Comparison of ENCODE assay signal across 9 mouse cellular contexts in the genomic region with DNA sequence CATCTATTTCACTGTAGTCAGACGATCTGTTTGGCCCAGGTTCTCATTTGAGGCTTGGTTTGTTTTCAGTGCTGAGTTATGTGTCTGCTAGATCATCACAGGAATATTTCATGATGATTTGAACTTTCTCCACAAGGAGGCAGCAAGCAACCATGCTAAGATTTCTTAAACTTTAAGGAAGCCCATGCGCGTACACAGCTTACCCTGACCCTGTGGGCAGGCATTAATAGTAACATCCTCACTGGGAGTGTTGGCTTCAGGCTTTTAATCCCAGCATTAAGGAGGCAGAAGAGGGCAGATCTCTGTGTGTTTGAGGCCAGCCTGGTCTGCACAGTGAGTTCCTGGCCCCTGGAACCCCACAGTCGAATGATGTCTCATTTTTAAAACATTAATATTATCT. TPM values are rescaled to one million over a fixed set of nuclear protein-coding genes. Genes with fewer than 3 reads are reported as not detected.
DNase-seq lines count a peak whose midpoint lies in the region; ATAC-seq and TF ChIP-seq lines count a peak whose summit lies in the region.
"Had no signal": no experiment of that assay in that cellular context is flagged by ENCODE, and none has a peak within 500 bp of the region (broad histone marks: within the 10 kb centered on the region; RNA-seq: fewer than 3 reads in every experiment).

No protein-coding gene starts in this region.

- H3K9ac ChIP-seq in heart, embryonic 13.5 days, result peak overlapping the region; percentile 62
- no peak overlapping the region for H3K9ac ChIP-seq in midbrain, postnatal 0 days (replicated peaks; ENCODE audit: low read length, poor library complexity, severe bottlenecking)
- H3K9ac ChIP-seq: midbrain, embryonic 12.5 days had no signal

- DNase-seq in left cerebral cortex, adult 18-20 months (ENCODE audit: low spot score in 2 of 2), result peak; percentile 46 to 47
- DNase-seq in left cerebral cortex, adult 8-10 months (ENCODE audit: low spot score in 2 of 2), result no peak
- DNase-seq in left cerebral cortex, postnatal 25 days (ENCODE audit: low spot score in 2 of 2), result peak; percentile 64 to 77
- DNase-seq in midbrain, postnatal 0 days (ENCODE audit: low spot score), result peak; percentile 84
- no peak for DNase-seq in Muller cell, postnatal 12 days (ENCODE audit: inconsistent ontology term)

- 13% methylated on average over 4 of the region's 4 CpGs for WGBS in heart, embryonic 13.5 days
- 32% methylated on average over 4 of the region's 4 CpGs for WGBS in midbrain, postnatal 0 days

- H3K27ac ChIP-seq in bone marrow macrophage, adult 2 months (ENCODE audit: insufficient read depth, low read depth, low read length), result 0 out of 2 replicates have a peak overlapping the region, but pooled peaks have one; percentile 2
- H3K27ac ChIP-seq in heart, embryonic 13.5 days (replicated peaks), result peak overlapping the region; percentile 94
- H3K27ac ChIP-seq in midbrain, postnatal 0 days (ENCODE audit: low read depth, low read length), result no peak overlapping the region
- H3K27ac ChIP-seq: midbrain, embryonic 12.5 days had no signal

- H3K4me2 ChIP-seq in heart, embryonic 13.5 days, result peak overlapping the region; percentile 30
- no peak overlapping the region for H3K4me2 ChIP-seq in midbrain, postnatal 0 days (ENCODE audit: low read depth, low read length, poor library complexity, severe bottlenecking)
- H3K4me2 ChIP-seq: midbrain, embryonic 12.5 days had no signal

- no peak for TF ChIP-seq POLR2A in bone marrow macrophage, adult 2 months (IDR thresholded peaks at IDR 0.05; ENCODE audit: borderline replicate concordance, low read depth, low read length)

- H3K27me3 ChIP-seq in E14TG2a.4 (ENCODE audit: insufficient read depth, low read length), result no peaks in the 10 kb centered on the region
- no peaks in the 10 kb centered on the region for H3K27me3 ChIP-seq in heart, embryonic 13.5 days (replicated peaks)
- H3K27me3 ChIP-seq in midbrain, postnatal 0 days (ENCODE audit: insufficient read depth, low read length), result no peaks in the 10 kb centered on the region

- peaks cover 28% of the 10 kb centered on the region for H3K4me1 ChIP-seq in E14TG2a.4 (replicated peaks; ENCODE audit: low read depth, low read length)
- H3K4me1 ChIP-seq in bone marrow macrophage, adult 2 months (ENCODE audit: control insufficient read depth, insufficient read depth, low read length), result peaks cover 40% of the 10 kb centered on the region
- peaks cover 39% of the 10 kb centered on the region for H3K4me1 ChIP-seq in heart, embryonic 13.5 days
- no peaks in the 10 kb centered on the region for H3K4me1 ChIP-seq in midbrain, postnatal 0 days (ENCODE audit: insufficient read depth, low read length)

- ATAC-seq in heart, embryonic 13.5 days (ENCODE audit: extremely low read depth, insufficient number of reproducible peaks, low FRiP score, low TSS enrichment), result peak; percentile 45; the same call in 1 of the 2 replicates
- ATAC-seq in midbrain, postnatal 0 days (ENCODE audit: low FRiP score), result 0 out of 2 replicates have a peak, but pooled peaks have one; percentile 31

- no peaks in the 10 kb centered on the region for H3K36me3 ChIP-seq in E14TG2a.4 (ENCODE audit: insufficient read depth, low read length)
- H3K36me3 ChIP-seq in heart, embryonic 13.5 days, result peaks cover 2% of the 10 kb centered on the region
- no peaks in the 10 kb centered on the region for H3K36me3 ChIP-seq in midbrain, postnatal 0 days (ENCODE audit: insufficient read depth, low read length)

- TF ChIP-seq CTCF in E14TG2a.4 (conservative IDR thresholded peaks at IDR 0.05; ENCODE audit: low read length), result peak; percentile 39
- no peak for TF ChIP-seq CTCF in bone marrow macrophage, adult 2 months (IDR thresholded peaks at IDR 0.05; ENCODE audit: low read depth, low read length)
- peak; percentile 90 for TF ChIP-seq CTCF in midbrain, postnatal 0 days (IDR thresholded peaks at IDR 0.05)

- no peaks in the 10 kb centered on the region for H3K9me3 ChIP-seq in E14TG2a.4 (ENCODE audit: low read length)
- H3K9me3 ChIP-seq in heart, embryonic 13.5 days, result no peaks in the 10 kb centered on the region
- no peaks in the 10 kb centered on the region for H3K9me3 ChIP-seq in midbrain, postnatal 0 days (ENCODE audit: low read length)
- H3K9me3 ChIP-seq: midbrain, embryonic 12.5 days had no signal

- no peak overlapping the region for H3K4me3 ChIP-seq in E14TG2a.4 (replicated peaks; ENCODE audit: low read length)
- no peak overlapping the region for H3K4me3 ChIP-seq in bone marrow macrophage, adult 2 months (ENCODE audit: insufficient read depth, low read length)
- no peak overlapping the region for H3K4me3 ChIP-seq in heart, embryonic 13.5 days
- H3K4me3 ChIP-seq in midbrain, postnatal 0 days (ENCODE audit: low read depth, low read length), result no peak overlapping the region
- H3K4me3 ChIP-seq: midbrain, embryonic 12.5 days had no signal

- intact Hi-C loops in left cerebral cortex, postnatal 25 days (cut with DNase I), result loop anchor here (1.0 kb wide), 1 partner anchor 105 kb away; no protein-coding TSS in a partner anchor

RNA-seq across cellular contexts. Expression of gene Hint1, which starts 13.3 kb away (rescaled TPM):
- total RNA-seq in left cerebral cortex, adult 18-20 months (2021), result 100 to 1,000 TPM; 262 to 270 TPM
- 100 to 1,000 TPM; 204 to 277 (median 234) TPM for total RNA-seq in left cerebral cortex, adult 8-10 months (2022)
- 324 and 359 TPM in 2 replicates for polyA plus RNA-seq in bone marrow macrophage, adult 2 months (2012; ENCODE audit: insufficient read depth, insufficient read length, missing spikeins)
- polyA plus RNA-seq in heart, embryonic 13.5 days (2015; fragmentation: Nextera tagmentation; extraction: Ambion mirVana), result 637 and 710 TPM in 2 replicates
- total RNA-seq in left cerebral cortex, postnatal 25 days (2021), result 100 to 1,000 TPM; 236 to 265 TPM
- 475 and 586 TPM in 2 replicates for total RNA-seq in midbrain, postnatal 0 days (2014; rRNA removed)
- 1,006 and 1,130 TPM in 2 replicates for polyA plus RNA-seq in midbrain, postnatal 0 days (2015; fragmentation: Nextera tagmentation; extraction: Ambion mirVana)

RNA-seq across cellular contexts. Expression of gene Lyrm7, which starts 18.7 kb away (rescaled TPM):
- 10 to 100 TPM; 30.1 to 31.1 TPM for total RNA-seq in left cerebral cortex, adult 18-20 months (2021)
- total RNA-seq in left cerebral cortex, adult 8-10 months (2022), result 10 to 100 TPM; 23.4 to 37.9 (median 27.9) TPM
- 0.67 and 1.7 TPM in 2 replicates for polyA plus RNA-seq in bone marrow macrophage, adult 2 months (2012; ENCODE audit: insufficient read depth, insufficient read length, missing spikeins)
- polyA plus RNA-seq in heart, embryonic 13.5 days (2015; fragmentation: Nextera tagmentation; extraction: Ambion mirVana), result 12.2 and 17.2 TPM in 2 replicates
- 10 to 100 TPM; 26.2 to 27.2 TPM for total RNA-seq in left cerebral cortex, postnatal 25 days (2021)
- total RNA-seq in midbrain, postnatal 0 days (2014; rRNA removed), result 3.2 and 5.2 TPM in 2 replicates
- polyA plus RNA-seq in midbrain, postnatal 0 days (2015; fragmentation: Nextera tagmentation; extraction: Ambion mirVana), result 7.9 and 8.8 TPM in 2 replicates

RNA-seq across cellular contexts. Expression of gene Gpx3, which starts 22.8 kb away (rescaled TPM):
- 10 to 100 TPM in 1 of 2 experiments, 1 to 10 TPM in 1; 8.6 to 10.3 TPM for total RNA-seq in left cerebral cortex, adult 18-20 months (2021)
- total RNA-seq in left cerebral cortex, adult 8-10 months (2022), result 10 to 100 TPM in 2 of 4 experiments, 1 to 10 TPM in 2; 7.5 to 12.5 (median 10.4) TPM
- polyA plus RNA-seq in bone marrow macrophage, adult 2 months (2012; ENCODE audit: insufficient read depth, insufficient read length, missing spikeins), result 10.8 and 13.8 TPM in 2 replicates
- 1,129 and 1,294 TPM in 2 replicates for polyA plus RNA-seq in heart, embryonic 13.5 days (2015; fragmentation: Nextera tagmentation; extraction: Ambion mirVana)
- total RNA-seq in left cerebral cortex, postnatal 25 days (2021), result 1 to 10 TPM; 8.6 to 9.7 TPM
- total RNA-seq in midbrain, postnatal 0 days (2014; rRNA removed), result 14.6 and 23.1 TPM in 2 replicates
- 69.3 and 70.3 TPM in 2 replicates for polyA plus RNA-seq in midbrain, postnatal 0 days (2015; fragmentation: Nextera tagmentation; extraction: Ambion mirVana)

Comparison
In these comparisons a context has a peak if more than half of its experiments do, and no peak if none do; other contexts are left out.
1. DNase-seq: peak in left cerebral cortex, adult 18-20 months (2 of 2), left cerebral cortex, postnatal 25 days (2 of 2) and midbrain, postnatal 0 days (single experiment); none in left cerebral cortex, adult 8-10 months (0 of 2) and Muller cell, postnatal 12 days (single experiment).